Mouse (Mus musculus): Measurements from ENCODE around the gene Safb. TPM values are rescaled to one million over a fixed set of nuclear protein-coding genes. Genes with fewer than 3 reads are reported as not detected.
"Not testable (repeated sequence)": the region's sequence is repeated elsewhere in the genome, so short reads cannot be mapped to it uniquely, and the experiment has no call there.

Safb gene
- polyA plus RNA-seq, 1 experiment from 2014 or later: 183 TPM

DNA sequence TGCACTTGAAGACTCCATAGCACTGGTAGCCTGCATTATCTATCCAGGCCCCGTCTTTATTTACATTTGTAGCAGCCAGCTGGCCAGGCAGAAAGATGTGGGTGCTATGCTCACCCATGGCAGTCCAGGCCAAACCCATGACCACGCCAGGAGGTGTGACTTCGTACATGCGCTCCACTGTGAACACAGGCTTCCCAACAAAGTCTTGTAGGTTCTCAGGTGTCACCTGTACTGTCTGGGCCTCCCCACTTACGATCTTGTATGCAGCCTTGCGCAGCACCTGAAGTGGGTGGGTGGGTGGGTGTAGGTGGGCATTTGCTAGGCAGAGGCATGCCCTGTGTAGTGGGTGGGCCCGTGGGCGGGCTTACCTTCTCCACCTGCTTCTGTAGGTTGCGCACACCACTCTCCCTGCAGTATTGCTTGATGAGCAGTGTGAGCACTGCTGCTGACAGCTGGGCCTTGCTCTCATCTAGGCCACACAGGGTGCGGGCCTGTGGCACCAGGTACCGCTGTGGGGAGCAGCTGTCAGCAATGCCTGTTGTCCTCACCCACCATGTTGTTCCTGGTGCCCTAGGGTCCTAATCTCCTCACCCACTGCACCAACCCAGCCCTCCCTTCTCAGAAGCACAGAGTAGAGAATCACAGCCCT, 30.6 kb downstream of the Safb start:
- peak overlapping the region; percentile 80 for H3K4me3 ChIP-seq
- H3K9me3 ChIP-seq (replicated peaks): no peaks in the 10 kb centered on the region
- peaks cover 66% of the 10 kb centered on the region for H3K36me3 ChIP-seq
- 85% methylated on average over 11 of the region's 11 CpGs for WGBS
- H3K27me3 ChIP-seq (ENCODE audit: low read depth, poor library complexity, severe bottlenecking): no peaks in the 10 kb centered on the region
- no peak overlapping the region for H3K27ac ChIP-seq
- peaks cover 34% of the 10 kb centered on the region for H3K4me1 ChIP-seq
- DNase-seq (ENCODE audit: low spot score): no peak

DNA sequence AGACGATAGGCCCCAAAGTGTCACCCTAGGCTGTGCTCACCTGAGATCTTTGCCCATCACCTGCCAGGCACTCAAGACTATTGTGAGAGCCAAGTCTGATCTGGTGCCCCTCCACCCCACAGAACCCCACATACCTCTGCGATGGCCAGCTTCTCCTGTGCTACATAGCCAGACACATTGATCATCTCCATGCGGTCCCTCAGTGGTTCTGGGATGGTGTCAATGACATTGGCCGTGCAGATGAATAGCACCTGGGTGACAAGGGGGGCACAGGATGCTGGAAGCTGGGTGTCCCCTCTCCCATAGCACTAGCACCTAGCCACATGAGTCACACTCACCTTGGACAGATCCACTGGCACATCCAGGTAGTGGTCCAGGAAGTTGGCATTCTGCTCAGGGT, 31.2 kb downstream of the Safb start:
- DNase-seq (ENCODE audit: low spot score): no peak
- Histone ChIP-seq H3K27me3 (ENCODE audit: low read depth, poor library complexity, severe bottlenecking) (no peaks in the 10 kb centered on the region), H3K4me3 (peak overlapping the region; percentile 80), H3K9me3 (replicated peaks) (no peaks in the 10 kb centered on the region), H3K27ac (0 out of 2 replicates have a peak overlapping the region, but pooled peaks have one; percentile 11), H3K4me1 (peaks cover 31% of the 10 kb centered on the region), H3K36me3 (peaks cover 72% of the 10 kb centered on the region)
- 87% methylated on average over 4 of the region's 4 CpGs for WGBS

DNA sequence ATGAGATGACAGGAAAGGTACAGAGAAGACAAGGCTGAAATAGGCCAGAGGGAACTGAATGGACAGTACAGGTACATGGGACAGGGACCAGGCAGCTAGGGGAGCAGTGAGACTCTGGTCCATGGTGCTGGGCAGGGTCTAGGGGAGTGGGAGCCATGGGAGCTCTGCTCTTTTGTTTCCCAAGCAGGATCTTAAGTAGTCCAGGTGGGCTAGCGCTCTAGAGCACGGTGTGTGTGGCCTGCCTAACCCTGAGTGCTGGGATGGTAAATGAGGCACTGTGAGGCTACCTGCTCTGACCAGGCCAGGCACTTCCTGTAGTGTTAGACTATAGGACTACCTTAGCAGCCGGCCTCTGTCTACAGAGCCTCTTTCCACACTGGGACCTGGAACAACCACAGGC, 32.1 kb downstream of the Safb start:
- H3K27me3 ChIP-seq (ENCODE audit: low read depth, poor library complexity, severe bottlenecking): no peaks in the 10 kb centered on the region
- H3K9me3 ChIP-seq (replicated peaks): no peaks in the 10 kb centered on the region
- DNase-seq (ENCODE audit: low spot score): no peak
- no peak overlapping the region for H3K4me3 ChIP-seq
- peaks cover 26% of the 10 kb centered on the region for H3K4me1 ChIP-seq
- WGBS: 83% methylated on average over 3 of the region's 3 CpGs
- no peak overlapping the region for H3K27ac ChIP-seq
- peaks cover 81% of the 10 kb centered on the region for H3K36me3 ChIP-seq

DNA sequence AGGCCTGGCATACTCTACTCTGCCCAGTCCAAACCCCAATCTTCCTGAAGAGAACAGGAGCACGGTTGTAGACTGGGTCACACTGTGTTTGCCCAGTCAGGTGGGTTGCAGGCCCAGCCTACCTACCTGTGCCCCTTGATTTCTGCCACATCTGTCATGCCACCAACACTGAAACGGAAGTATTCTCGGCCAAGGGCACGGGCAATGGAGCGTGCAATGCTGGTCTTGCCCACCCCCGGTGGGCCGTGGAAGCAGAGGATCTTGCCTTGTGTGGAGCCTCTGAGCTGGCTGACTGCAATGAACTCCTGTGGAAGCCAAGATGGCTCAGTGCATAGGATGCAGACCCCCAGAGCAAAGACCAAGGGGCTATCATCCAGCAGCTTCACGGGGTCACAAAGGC, 33.0 kb downstream of the Safb start:
- Histone ChIP-seq H3K36me3 (peaks cover 90% of the 10 kb centered on the region), H3K27ac (no peak overlapping the region), H3K4me3 (no peak overlapping the region), H3K4me1 (peaks cover 19% of the 10 kb centered on the region), H3K27me3 (ENCODE audit: low read depth, poor library complexity, severe bottlenecking) (no peaks in the 10 kb centered on the region), H3K9me3 (replicated peaks) (no peaks in the 10 kb centered on the region)
- no peak for DNase-seq (ENCODE audit: low spot score)
- WGBS: 96% methylated on average over 8 of the region's 8 CpGs

DNA sequence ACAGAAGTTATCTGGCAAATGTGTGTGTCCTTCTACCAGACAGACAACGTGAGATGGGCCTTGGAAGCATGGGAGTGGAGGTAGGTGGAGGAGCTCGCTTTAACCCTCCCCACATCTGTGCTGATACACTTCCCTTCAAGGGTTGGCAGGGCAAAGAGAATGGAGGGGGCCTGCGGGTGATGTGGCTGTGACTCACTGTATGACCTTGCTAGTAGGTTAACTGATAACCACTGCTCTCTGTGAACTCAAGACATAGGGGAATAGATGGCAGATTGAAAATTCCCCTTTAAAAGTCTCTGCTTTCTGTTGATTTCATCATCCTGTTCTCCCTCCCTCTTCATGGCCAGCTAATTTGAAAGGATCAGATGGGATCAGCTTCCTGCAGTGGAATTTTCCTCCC, 40.9 kb downstream of the Safb start:
- 85% methylated on average over 3 of the region's 3 CpGs for WGBS
- no peaks in the 10 kb centered on the region for H3K27me3 ChIP-seq (ENCODE audit: low read depth, poor library complexity, severe bottlenecking)
- no peak overlapping the region for H3K27ac ChIP-seq

DNA sequence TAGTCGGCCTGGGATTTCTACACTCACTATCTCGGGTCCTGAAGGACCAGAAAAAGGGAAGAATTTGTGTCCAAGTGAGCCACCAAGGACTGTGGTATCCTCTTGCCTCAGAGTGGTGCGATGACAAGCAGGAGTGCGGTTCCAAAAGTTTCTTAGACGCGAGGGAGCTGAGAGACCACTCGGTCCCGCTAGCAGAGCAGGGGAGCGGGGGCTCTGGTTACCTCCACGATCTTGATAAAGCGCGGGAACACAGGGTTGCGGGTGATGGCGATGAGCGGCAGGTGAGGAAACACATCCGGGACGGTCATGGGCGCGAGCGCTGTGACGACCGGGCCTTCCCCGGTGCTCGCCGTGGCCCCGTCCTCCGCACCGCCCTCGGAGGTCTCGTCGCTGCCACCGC, 41.6 kb downstream of the Safb start:
- DNase-seq (ENCODE audit: low spot score): no peak
- Histone ChIP-seq H3K4me1 (peaks cover 29% of the 10 kb centered on the region), H3K27ac (peak overlapping the region; percentile 88), H3K4me3 (peak overlapping the region; percentile 98), H3K27me3 (ENCODE audit: low read depth, poor library complexity, severe bottlenecking) (no peaks in the 10 kb centered on the region), H3K36me3 (peaks cover 42% of the 10 kb centered on the region), H3K9me3 (replicated peaks) (no peaks in the 10 kb centered on the region)
- under 1% methylated on average over 31 of the region's 32 CpGs for WGBS

More for the DNA sequence above, 40.9 kb downstream of the Safb start:
- peaks cover 50% of the 10 kb centered on the region for H3K36me3 ChIP-seq
- no peaks in the 10 kb centered on the region for H3K9me3 ChIP-seq (replicated peaks)
- DNase-seq (ENCODE audit: low spot score): no peak
- H3K4me3 ChIP-seq: peak overlapping the region; percentile 98; the same call in 1 of the 2 replicates
- peaks cover 29% of the 10 kb centered on the region for H3K4me1 ChIP-seq

GRCm38 (mm10) chr17:56626754-56627470, 42.3 kb downstream of the Safb start, which contains the start of gene Lonp1:
TSS of gene Lonp1 (minus strand) at chr17:56626887.
- H3K4me1 ChIP-seq: peaks cover 29% of the 10 kb centered on the region
- peak; percentile 99 for DNase-seq (ENCODE audit: low spot score)
- H3K27me3 ChIP-seq (ENCODE audit: low read depth, poor library complexity, severe bottlenecking): no peaks in the 10 kb centered on the region
- WGBS: under 1% methylated on average over 51 of the region's 51 CpGs
- H3K27ac ChIP-seq: peak within 1 kb of the TSS; percentile 88
- peaks cover 35% of the 10 kb centered on the region for H3K36me3 ChIP-seq
- H3K9me3 ChIP-seq (replicated peaks): no peaks in the 10 kb centered on the region
- peak within 1 kb of the TSS; percentile 98 for H3K4me3 ChIP-seq

GRCm38 (mm10) chr17:56627530-56628277, 43.1 kb downstream of the Safb start, which contains the start of gene Catsperd:
TSS of gene Catsperd (plus strand) at chr17:56628143.
- peak within 1 kb of the TSS; percentile 88 for H3K27ac ChIP-seq
- 8% methylated on average over 26 of the region's 26 CpGs for WGBS
- H3K4me1 ChIP-seq: peaks cover 29% of the 10 kb centered on the region
- H3K9me3 ChIP-seq (replicated peaks): no peaks in the 10 kb centered on the region
- peak; percentile 60 for DNase-seq (ENCODE audit: low spot score)
- H3K36me3 ChIP-seq: peaks cover 27% of the 10 kb centered on the region
- peak within 1 kb of the TSS; percentile 98 for H3K4me3 ChIP-seq
- H3K27me3 ChIP-seq (ENCODE audit: low read depth, poor library complexity, severe bottlenecking): no peaks in the 10 kb centered on the region

DNA sequence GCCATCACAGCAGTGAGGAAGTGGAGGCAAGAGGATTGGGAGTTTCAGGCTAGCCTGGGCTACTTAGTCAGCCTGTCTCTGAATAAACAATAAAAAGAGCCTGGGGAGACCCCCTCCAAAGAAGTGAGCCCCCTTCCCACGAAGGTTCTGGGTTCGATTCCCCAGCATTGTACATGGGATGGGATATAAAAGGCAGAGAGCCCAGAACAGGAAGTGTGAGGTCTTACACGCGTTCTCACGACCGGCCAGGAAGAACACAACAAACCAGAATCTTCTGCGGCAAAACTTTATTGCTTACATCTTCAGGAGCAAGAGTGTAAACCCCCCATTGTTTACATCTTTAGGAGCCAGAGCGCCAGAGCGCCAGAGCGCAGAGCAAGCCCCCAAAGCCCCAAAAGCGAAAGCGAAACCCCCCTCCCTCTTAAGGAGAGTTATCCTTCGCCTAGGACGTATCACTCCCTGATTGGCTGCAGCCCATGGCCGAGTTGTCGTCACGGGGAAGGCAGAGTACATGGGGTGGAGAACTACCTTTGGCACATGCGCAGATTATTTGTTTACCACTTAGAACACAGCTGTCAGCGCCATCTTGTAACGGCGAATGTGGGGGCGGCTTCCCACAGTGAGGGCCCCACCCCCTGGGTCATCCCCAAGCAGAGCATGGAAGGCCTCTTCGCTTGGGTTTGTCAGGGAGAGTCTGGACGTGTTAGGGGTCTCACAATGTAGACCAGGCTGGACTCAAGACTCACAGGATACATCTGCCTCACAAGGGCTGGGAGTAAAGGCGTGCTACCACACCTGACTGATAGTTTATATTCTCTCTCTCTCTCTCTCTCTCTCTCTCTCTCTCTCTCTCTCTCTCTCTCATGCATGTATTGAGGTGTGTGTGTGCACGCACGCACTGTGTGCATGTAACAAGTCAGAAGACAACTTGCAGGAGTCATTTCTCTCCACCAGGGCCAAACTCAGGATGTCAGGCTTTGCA, 45.5 kb downstream of the Safb start:
- H3K4me3 ChIP-seq; DNase-seq (ENCODE audit: low spot score); H3K27ac ChIP-seq; H3K9me3 ChIP-seq (replicated peaks); H3K36me3 ChIP-seq; H3K27me3 ChIP-seq (ENCODE audit: low read depth, poor library complexity, severe bottlenecking): not testable (repeated sequence)
- peaks cover 24% of the 10 kb centered on the region for H3K4me1 ChIP-seq
- 90% methylated on average over 27 of the region's 27 CpGs for WGBS

DNA sequence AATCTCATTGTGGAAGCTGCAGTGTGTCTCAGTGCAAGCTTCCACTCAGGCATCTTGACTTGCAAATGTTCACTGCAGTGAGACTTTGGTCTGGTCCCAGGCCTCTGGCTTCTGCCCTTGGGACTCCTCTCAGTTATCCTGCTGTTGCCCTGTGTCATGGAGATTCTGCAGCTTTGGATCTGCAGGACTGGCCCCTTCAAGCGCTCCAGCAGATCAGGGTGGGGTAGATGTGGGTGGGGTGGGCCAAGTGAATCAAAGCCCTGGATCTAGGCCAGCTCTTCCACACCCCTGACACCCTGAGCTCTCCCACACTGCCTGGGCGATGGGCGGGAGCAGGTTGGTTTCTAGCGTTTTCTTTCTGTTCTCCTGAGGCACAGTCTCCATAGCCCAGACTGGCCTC, 47.2 kb downstream of the Safb start:
- Histone ChIP-seq H3K4me1 (peaks cover 12% of the 10 kb centered on the region), H3K4me3 (no peak overlapping the region), H3K27ac (no peak overlapping the region), H3K27me3 (ENCODE audit: low read depth, poor library complexity, severe bottlenecking) (no peaks in the 10 kb centered on the region), H3K9me3 (replicated peaks) (no peaks in the 10 kb centered on the region), H3K36me3 (no peaks in the 10 kb centered on the region)
- no peak for DNase-seq (ENCODE audit: low spot score)
- 55% methylated on average over 4 of the region's 4 CpGs for WGBS

- H3K27me3 ChIP-seq (ENCODE audit: low read depth, poor library complexity, severe bottlenecking): no peaks in the 10 kb centered on the region
- H3K4me1 ChIP-seq: no peaks in the 10 kb centered on the region
- H3K27ac ChIP-seq: no peak overlapping the region
- no peaks in the 10 kb centered on the region for H3K36me3 ChIP-seq
- no peaks in the 10 kb centered on the region for H3K9me3 ChIP-seq (replicated peaks)
- H3K4me3 ChIP-seq: no peak overlapping the region
- no peak for DNase-seq (ENCODE audit: low spot score)
- WGBS: 88% methylated on average over 6 of the region's 6 CpGs
Measured at GRCm38 (mm10) chr17:56634023-56634422, 49.4 kb downstream of the Safb start.

DNA sequence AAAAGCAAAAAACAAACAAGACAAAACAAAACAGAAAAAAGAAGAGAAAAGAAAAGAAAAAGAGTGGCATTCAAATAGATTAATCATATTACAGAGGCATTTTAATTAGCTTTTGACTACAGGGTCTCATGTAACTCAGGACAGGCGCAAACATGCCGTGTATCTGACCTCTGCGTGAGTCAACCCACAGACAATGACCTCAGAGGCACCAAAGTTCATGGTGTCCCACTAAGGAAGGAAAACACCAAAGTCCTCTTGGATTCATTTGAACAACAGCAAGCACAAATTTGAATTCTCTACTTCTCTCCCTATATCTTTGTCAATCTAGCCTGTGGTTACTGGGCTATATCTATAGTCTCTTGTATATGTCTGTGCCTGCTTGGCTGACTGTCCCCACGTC, 58.6 kb downstream of the Safb start:
- Histone ChIP-seq H3K27ac (no peak overlapping the region), H3K4me1 (no peaks in the 10 kb centered on the region), H3K4me3 (no peak overlapping the region), H3K27me3 (ENCODE audit: low read depth, poor library complexity, severe bottlenecking) (no peaks in the 10 kb centered on the region), H3K36me3 (no peaks in the 10 kb centered on the region), H3K9me3 (replicated peaks) (no peaks in the 10 kb centered on the region)
- WGBS: 81% methylated on average over 4 of the region's 4 CpGs
- no peak for DNase-seq (ENCODE audit: low spot score)

Data from limb, embryonic 10.5 days (tissue).